10 mouse cellular contexts compared by ENCODE assay signal in genomic region chr4:150616029-150616420, GRCm38 (mm10). TPM values are rescaled to one million over a fixed set of nuclear protein-coding genes. Genes with fewer than 3 reads are reported as not detected.
DNase-seq lines count a peak whose midpoint lies in the region; ATAC-seq and TF ChIP-seq lines count a peak whose summit lies in the region.
"Had no signal": no experiment of that assay in that cellular context is flagged by ENCODE, and none has a peak within 500 bp of the region (broad histone marks: within the 10 kb centered on the region; RNA-seq: fewer than 3 reads in every experiment).

No protein-coding gene starts in this region.

- H3K27ac ChIP-seq in embryonic facial prominence, embryonic 15.5 days (replicated peaks) = 0 out of 2 replicates have a peak overlapping the region, but pooled peaks have one; percentile 28
- no peak overlapping the region for H3K27ac ChIP-seq in embryonic facial prominence, embryonic 10.5 days (replicated peaks)
- H3K27ac ChIP-seq in limb, embryonic 14.5 days (replicated peaks; ENCODE audit: low read depth, low read length) = no peak overlapping the region
- no peak overlapping the region for H3K27ac ChIP-seq in limb, embryonic 10.5 days
- no peak overlapping the region for H3K27ac ChIP-seq in kidney, adult 2 months (ENCODE audit: insufficient read depth, low read depth, low read length)
- H3K27ac ChIP-seq: embryonic facial prominence, embryonic 12.5 days had no signal

- H3K4me2 ChIP-seq in embryonic facial prominence, embryonic 15.5 days (replicated peaks) = no peak overlapping the region
- no peak overlapping the region for H3K4me2 ChIP-seq in limb, embryonic 14.5 days (replicated peaks; ENCODE audit: low read depth, low read length, severe bottlenecking)
- H3K4me2 ChIP-seq: embryonic facial prominence, embryonic 12.5 days had no signal

- H3K27me3 ChIP-seq in embryonic facial prominence, embryonic 15.5 days = no peaks in the 10 kb centered on the region
- H3K27me3 ChIP-seq in embryonic facial prominence, embryonic 10.5 days (replicated peaks; ENCODE audit: low read depth, poor library complexity, severe bottlenecking) = no peaks in the 10 kb centered on the region
- no peaks in the 10 kb centered on the region for H3K27me3 ChIP-seq in limb, embryonic 14.5 days (ENCODE audit: control insufficient read depth, insufficient read depth, low read length)
- no peaks in the 10 kb centered on the region for H3K27me3 ChIP-seq in limb, embryonic 10.5 days (ENCODE audit: low read depth, poor library complexity, severe bottlenecking)
- H3K27me3 ChIP-seq in kidney, adult 2 months (replicated peaks; ENCODE audit: control insufficient read depth, insufficient read depth, low read length) = no peaks in the 10 kb centered on the region
- H3K27me3 ChIP-seq: embryonic facial prominence, embryonic 12.5 days had no signal

- H3K9ac ChIP-seq in embryonic facial prominence, embryonic 15.5 days = no peak overlapping the region
- H3K9ac ChIP-seq in limb, embryonic 14.5 days (ENCODE audit: low read depth, low read length, severe bottlenecking) = no peak overlapping the region
- H3K9ac ChIP-seq: embryonic facial prominence, embryonic 12.5 days had no signal

- no peak overlapping the region for H3K4me3 ChIP-seq in embryonic facial prominence, embryonic 15.5 days (replicated peaks)
- no peak overlapping the region for H3K4me3 ChIP-seq in embryonic facial prominence, embryonic 10.5 days
- H3K4me3 ChIP-seq in limb, embryonic 14.5 days (replicated peaks; ENCODE audit: low read length) = no peak overlapping the region
- no peak overlapping the region for H3K4me3 ChIP-seq in limb, embryonic 10.5 days
- no peak overlapping the region for H3K4me3 ChIP-seq in kidney, adult 2 months (ENCODE audit: insufficient read depth, low read depth, low read length)
- H3K4me3 ChIP-seq: embryonic facial prominence, embryonic 12.5 days had no signal

- H3K9me3 ChIP-seq in embryonic facial prominence, embryonic 15.5 days (replicated peaks) = no peaks in the 10 kb centered on the region
- H3K9me3 ChIP-seq in embryonic facial prominence, embryonic 10.5 days = no peaks in the 10 kb centered on the region
- H3K9me3 ChIP-seq in limb, embryonic 14.5 days (ENCODE audit: control insufficient read depth, low read length) = no peaks in the 10 kb centered on the region
- no peaks in the 10 kb centered on the region for H3K9me3 ChIP-seq in limb, embryonic 10.5 days (replicated peaks)
- H3K9me3 ChIP-seq: embryonic facial prominence, embryonic 12.5 days had no signal

- TF ChIP-seq POLR2A in limb, embryonic 14.5 days (IDR thresholded peaks at IDR 0.05; ENCODE audit: borderline replicate concordance, extremely low read depth, insufficient read depth, insufficient read length) = no peak
- TF ChIP-seq POLR2A in kidney, adult 2 months (IDR thresholded peaks at IDR 0.05; ENCODE audit: low read depth, low read length) = no peak

- peaks cover 88% of the 10 kb centered on the region for H3K36me3 ChIP-seq in embryonic facial prominence, embryonic 15.5 days
- peaks cover 98% of the 10 kb centered on the region for H3K36me3 ChIP-seq in embryonic facial prominence, embryonic 10.5 days (replicated peaks)
- H3K36me3 ChIP-seq in limb, embryonic 14.5 days (ENCODE audit: control insufficient read depth, insufficient read depth, low read length) = peaks cover 92% of the 10 kb centered on the region
- H3K36me3 ChIP-seq in limb, embryonic 10.5 days = peaks cover 97% of the 10 kb centered on the region
- H3K36me3 ChIP-seq in kidney, adult 2 months (ENCODE audit: control insufficient read depth, insufficient read depth, low read length) = peaks cover 12% of the 10 kb centered on the region

- no peak for TF ChIP-seq CTCF in kidney, adult 2 months (conservative IDR thresholded peaks at IDR 0.05; ENCODE audit: insufficient read depth, insufficient read length, low read depth, low read length)

- ATAC-seq in embryonic facial prominence, embryonic 15.5 days (ENCODE audit: insufficient number of reproducible peaks, low FRiP score, low TSS enrichment, low read depth) = no peak
- no peak for ATAC-seq in limb, embryonic 14.5 days (ENCODE audit: low FRiP score, low read depth)

- no peaks in the 10 kb centered on the region for H3K4me1 ChIP-seq in embryonic facial prominence, embryonic 15.5 days
- H3K4me1 ChIP-seq in embryonic facial prominence, embryonic 10.5 days = no peaks in the 10 kb centered on the region
- H3K4me1 ChIP-seq in limb, embryonic 14.5 days (ENCODE audit: control insufficient read depth, insufficient read depth, low read length) = no peaks in the 10 kb centered on the region
- no peaks in the 10 kb centered on the region for H3K4me1 ChIP-seq in limb, embryonic 10.5 days
- no peaks in the 10 kb centered on the region for H3K4me1 ChIP-seq in kidney, adult 2 months (ENCODE audit: control insufficient read depth, insufficient read depth, low read length)
- H3K4me1 ChIP-seq: embryonic facial prominence, embryonic 12.5 days had no signal

- WGBS in embryonic facial prominence, embryonic 15.5 days = 85% methylated on average over 13 of the region's 13 CpGs
- WGBS in embryonic facial prominence, embryonic 10.5 days = 96% methylated on average over 13 of the region's 13 CpGs
- 77% methylated on average over 13 of the region's 13 CpGs for WGBS in limb, embryonic 14.5 days
- 87% methylated on average over 13 of the region's 13 CpGs for WGBS in limb, embryonic 10.5 days
- WGBS in kidney, adult 2 months = 33% methylated on average over 13 of the region's 13 CpGs

- no peak for DNase-seq in embryonic facial prominence, embryonic 10.5 days (ENCODE audit: low spot score)
- DNase-seq in limb, embryonic 14.5 days (ENCODE audit: low spot score) = peak; percentile 18
- no peak for DNase-seq in limb, embryonic 10.5 days (ENCODE audit: low spot score)
- DNase-seq in kidney, adult 2 months = peak; percentile 82
- peak; percentile 51 for DNase-seq in lung, postnatal 36 days
- DNase-seq in thymus, postnatal 36 days = no peak
- DNase-seq in ovary, adult 18-20 months (ENCODE audit: low spot score) = no peak
- DNase-seq: layer of hippocampus, postnatal 36 days had no signal

RNA-seq across cellular contexts. Expression of gene Slc45a1, which starts 35.9 kb away (rescaled TPM):
- polyA plus RNA-seq in embryonic facial prominence, embryonic 15.5 days (2015; fragmentation: Nextera tagmentation; extraction: Ambion mirVana) = 0.43 and 0.76 TPM in 2 replicates
- polyA plus RNA-seq in embryonic facial prominence, embryonic 10.5 days (2016; fragmentation: Nextera tagmentation; extraction: Ambion mirVana) = 1.4 and 1.7 TPM in 2 replicates
- 0.36 and 0.42 TPM in 2 replicates for polyA plus RNA-seq in limb, embryonic 14.5 days (2012; rRNA removed)
- polyA plus RNA-seq in limb, embryonic 14.5 days (2014; fragmentation: Nextera tagmentation; extraction: Ambion mirVana) = 0.14 and 0.22 TPM in 2 replicates
- polyA plus RNA-seq in limb, embryonic 10.5 days (2016; fragmentation: Nextera tagmentation; extraction: Ambion mirVana) = 0.25 and 0.71 TPM in 2 replicates
- 0.08 and 0.17 TPM in 2 replicates for polyA plus RNA-seq in kidney, adult 2 months (2012; rRNA removed)

Comparison
In these comparisons a context has a peak if more than half of its experiments do, and no peak if none do; other contexts are left out.
1. DNase-seq: peak in limb, embryonic 14.5 days (single experiment), kidney, adult 2 months (single experiment) and lung, postnatal 36 days (single experiment); none in embryonic facial prominence, embryonic 10.5 days (single experiment), limb, embryonic 10.5 days (single experiment), thymus, postnatal 36 days (0 of 2) and ovary, adult 18-20 months (single experiment).